Mouse (Mus musculus): Measurements from ENCODE around the gene Sox30. TPM values are rescaled to one million over a fixed set of nuclear protein-coding genes. Genes with fewer than 3 reads are reported as not detected.
"Not testable (repeated sequence)": the region's sequence is repeated elsewhere in the genome, so short reads cannot be mapped to it uniquely, and the experiment has no call there.

Gene Sox30
- polyA plus RNA-seq, 1 experiment from 2014 or later, result not detected

DNA sequence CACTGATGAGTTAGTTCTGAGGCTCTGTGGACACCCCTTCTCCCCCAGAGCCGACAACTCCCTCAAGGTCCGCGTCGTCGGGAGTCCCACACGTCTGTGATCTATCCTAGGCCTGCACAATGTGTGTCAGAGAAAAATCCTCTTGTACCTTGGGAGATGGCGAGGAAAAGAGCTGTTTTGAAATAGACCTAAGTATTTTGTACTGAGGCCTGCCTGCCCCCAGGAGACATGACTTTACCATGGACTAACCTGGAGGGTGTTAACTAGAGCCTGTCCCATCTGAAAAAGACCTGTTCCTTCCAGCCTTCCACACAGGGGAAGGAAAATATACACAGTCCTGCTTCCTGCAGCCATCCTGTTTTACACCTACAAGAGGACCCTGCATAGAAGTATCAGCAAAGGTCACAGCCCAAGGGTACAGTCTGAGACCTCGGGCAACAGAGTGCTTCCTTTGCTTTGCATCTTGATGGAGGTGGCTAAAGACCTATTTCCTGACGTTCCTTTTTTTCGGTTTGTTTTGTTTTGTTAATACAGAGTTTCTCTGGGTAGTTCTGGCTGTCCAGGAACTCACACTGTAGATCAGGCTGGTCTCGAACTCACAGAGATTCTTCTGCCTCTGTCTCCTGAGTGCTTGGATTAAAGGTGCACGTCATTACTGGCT is 61.6 kb downstream of the Sox30 start:
- no peaks in the 10 kb centered on the region for H3K9me3 ChIP-seq (replicated peaks; ENCODE audit: control insufficient read depth, low read length)
- WGBS (ENCODE audit: insufficient replicate concordance), result 53% methylated on average over 12 of the region's 12 CpGs
- no peak overlapping the region for H3K4me2 ChIP-seq (ENCODE audit: low read depth, low read length)
- no peak overlapping the region for H3K9ac ChIP-seq (ENCODE audit: low read depth, low read length)
- H3K27me3 ChIP-seq (ENCODE audit: control insufficient read depth, insufficient read depth, low read depth, low read length), result no peaks in the 10 kb centered on the region
- H3K4me3 ChIP-seq (ENCODE audit: low read depth, low read length), result no peak overlapping the region
- no peak for ATAC-seq (ENCODE audit: low read depth)
- peaks cover 3% of the 10 kb centered on the region for H3K4me1 ChIP-seq (ENCODE audit: control insufficient read depth, low read depth, low read length)
- H3K27ac ChIP-seq (ENCODE audit: low read length), result no peak overlapping the region
- H3K36me3 ChIP-seq (ENCODE audit: control insufficient read depth, insufficient read depth), result no peaks in the 10 kb centered on the region

DNA sequence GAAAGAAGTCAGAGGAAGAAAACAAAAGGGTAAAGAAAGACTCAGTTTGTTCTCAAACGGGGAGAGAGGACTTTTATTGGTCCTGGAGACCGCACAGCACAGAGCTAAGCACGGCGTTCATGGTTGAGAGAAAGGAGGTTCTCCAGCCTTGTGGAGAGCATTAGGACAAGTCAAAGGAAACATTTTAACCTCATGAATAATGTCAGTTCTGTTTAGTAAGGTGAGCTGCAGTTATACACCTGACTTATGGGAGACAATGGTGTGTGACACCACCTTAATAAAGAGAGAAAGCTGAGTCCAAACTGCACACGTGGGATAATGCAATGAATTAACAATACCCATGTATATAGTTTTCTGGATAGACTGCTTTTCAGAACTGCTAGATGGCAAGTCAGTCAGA is 64.7 kb downstream of the Sox30 start:
- WGBS (ENCODE audit: insufficient replicate concordance), result 70% methylated on average over 5 of the region's 5 CpGs
- H3K27me3 ChIP-seq (ENCODE audit: control insufficient read depth, insufficient read depth, low read depth, low read length), result no peaks in the 10 kb centered on the region
- no peak overlapping the region for H3K27ac ChIP-seq (ENCODE audit: low read length)
- H3K36me3 ChIP-seq (ENCODE audit: control insufficient read depth, insufficient read depth), result no peaks in the 10 kb centered on the region
- no peak overlapping the region for H3K4me2 ChIP-seq (ENCODE audit: low read depth, low read length)
- H3K4me3 ChIP-seq (ENCODE audit: low read depth, low read length), result no peak overlapping the region
- no peaks in the 10 kb centered on the region for H3K4me1 ChIP-seq (ENCODE audit: control insufficient read depth, low read depth, low read length)
- no peak overlapping the region for H3K9ac ChIP-seq (ENCODE audit: low read depth, low read length)
- H3K9me3 ChIP-seq (replicated peaks; ENCODE audit: control insufficient read depth, low read length), result no peaks in the 10 kb centered on the region
- no peak for ATAC-seq (ENCODE audit: low read depth)

DNA sequence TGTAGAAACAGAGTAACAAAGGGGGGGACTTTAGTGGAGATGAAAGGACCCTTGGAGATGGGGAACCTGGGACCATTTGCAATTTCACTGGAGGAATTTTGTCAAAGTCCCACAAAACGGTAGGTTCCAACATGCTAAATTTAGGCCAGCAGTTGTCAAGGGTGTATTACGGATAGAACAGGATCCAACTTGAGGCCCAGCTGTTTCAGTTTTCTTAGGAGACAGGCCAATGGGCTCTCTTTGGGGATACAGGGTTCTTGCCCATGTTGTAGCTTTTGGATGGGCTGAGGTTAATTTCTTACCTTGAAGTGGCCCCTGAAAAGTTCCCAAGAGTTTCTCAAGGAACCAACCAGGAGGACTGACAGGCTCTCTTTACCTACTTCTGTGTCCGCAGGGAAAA is 67.2 kb downstream of the Sox30 start:
- no peaks in the 10 kb centered on the region for H3K27me3 ChIP-seq (ENCODE audit: control insufficient read depth, insufficient read depth, low read depth, low read length)
- no peaks in the 10 kb centered on the region for H3K36me3 ChIP-seq (ENCODE audit: control insufficient read depth, insufficient read depth)
- no peak for ATAC-seq (ENCODE audit: low read depth)
- H3K4me1 ChIP-seq (ENCODE audit: control insufficient read depth, low read depth, low read length), result no peaks in the 10 kb centered on the region
- H3K9ac ChIP-seq (ENCODE audit: low read depth, low read length), result no peak overlapping the region
- 76% methylated on average over 3 of the region's 3 CpGs for WGBS (ENCODE audit: insufficient replicate concordance)
- H3K27ac ChIP-seq (ENCODE audit: low read length), result no peak overlapping the region
- no peak overlapping the region for H3K4me3 ChIP-seq (ENCODE audit: low read depth, low read length)
- no peaks in the 10 kb centered on the region for H3K9me3 ChIP-seq (replicated peaks; ENCODE audit: control insufficient read depth, low read length)
- H3K4me2 ChIP-seq (ENCODE audit: low read depth, low read length), result no peak overlapping the region

DNA sequence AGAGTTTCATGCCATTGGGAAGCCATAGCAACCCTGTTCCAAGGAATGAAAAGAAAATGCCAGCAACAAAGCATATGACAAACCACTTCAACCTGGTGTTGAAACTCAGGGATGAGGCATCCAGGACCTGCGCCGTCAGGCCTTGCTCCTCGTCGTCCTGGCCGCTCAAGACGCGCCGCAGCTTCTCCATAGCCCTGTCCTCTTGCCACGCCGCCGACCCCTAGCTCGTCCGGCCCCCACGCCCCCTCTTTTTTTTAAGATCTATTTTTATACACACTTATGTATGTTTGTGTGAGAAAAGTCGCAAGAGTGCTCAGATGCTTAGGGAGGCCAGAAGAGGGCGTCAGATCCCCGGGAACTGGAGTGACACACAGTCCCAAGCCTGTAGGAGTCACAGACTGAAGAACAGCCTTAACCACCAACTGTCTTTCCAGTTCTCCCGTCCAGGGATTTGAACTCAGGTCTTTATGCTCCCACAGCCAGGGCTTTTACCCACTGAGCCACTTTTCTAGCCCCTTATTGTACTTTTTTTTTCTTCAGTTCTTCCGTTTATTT is 72.1 kb downstream of the Sox30 start, which contains the start of gene Gm12166:
Gene Gm12166 (minus strand): TSS at position 217 of the 555 bp plus-strand sequence.
- H3K9ac ChIP-seq (ENCODE audit: low read depth, low read length); H3K4me3 ChIP-seq (ENCODE audit: low read depth, low read length): not testable (repeated sequence)

DNA sequence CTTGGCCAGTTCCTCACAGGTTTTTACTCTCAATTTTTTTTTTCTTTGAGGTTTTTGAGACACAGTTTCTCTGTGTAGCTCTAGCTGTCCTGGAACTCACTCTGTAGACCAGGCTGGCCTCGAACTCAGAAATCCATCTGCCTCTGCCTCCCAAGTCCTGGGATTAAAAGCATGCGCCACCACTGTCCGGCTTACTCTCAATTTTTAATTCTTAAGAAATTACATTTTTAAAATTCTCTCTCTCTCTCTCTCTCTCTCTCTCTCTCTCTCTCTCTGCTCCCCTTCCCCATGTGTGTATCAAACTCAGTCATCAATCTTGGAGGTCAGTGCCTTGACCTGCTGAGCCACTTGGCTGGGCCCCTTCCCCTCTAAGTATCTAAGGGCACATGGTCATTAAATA is 73.3 kb downstream of the Sox30 start:
- 81% methylated on average over 3 of the region's 3 CpGs for WGBS (ENCODE audit: insufficient replicate concordance)
- H3K4me3 ChIP-seq (ENCODE audit: low read depth, low read length); H3K9me3 ChIP-seq (replicated peaks; ENCODE audit: control insufficient read depth, low read length); H3K27ac ChIP-seq (ENCODE audit: low read length); ATAC-seq (ENCODE audit: low read depth); H3K9ac ChIP-seq (ENCODE audit: low read depth, low read length); H3K36me3 ChIP-seq (ENCODE audit: control insufficient read depth, insufficient read depth); H3K4me1 ChIP-seq (ENCODE audit: control insufficient read depth, low read depth, low read length); H3K4me2 ChIP-seq (ENCODE audit: low read depth, low read length): not testable (repeated sequence)
- peaks cover 44% of the 10 kb centered on the region for H3K27me3 ChIP-seq (ENCODE audit: control insufficient read depth, insufficient read depth, low read depth, low read length)

More for the DNA sequence above, 72.1 kb downstream of the Sox30 start, which contains the start of gene Gm12166:
- H3K27me3 ChIP-seq (ENCODE audit: control insufficient read depth, insufficient read depth, low read depth, low read length), result peaks cover 34% of the 10 kb centered on the region
- 32% methylated on average over 19 of the region's 19 CpGs for WGBS (ENCODE audit: insufficient replicate concordance)
- not testable (repeated sequence) for H3K36me3 ChIP-seq (ENCODE audit: control insufficient read depth, insufficient read depth); H3K4me1 ChIP-seq (ENCODE audit: control insufficient read depth, low read depth, low read length); H3K4me2 ChIP-seq (ENCODE audit: low read depth, low read length); H3K9me3 ChIP-seq (replicated peaks; ENCODE audit: control insufficient read depth, low read length); H3K27ac ChIP-seq (ENCODE audit: low read length); ATAC-seq (ENCODE audit: low read depth)

DNA sequence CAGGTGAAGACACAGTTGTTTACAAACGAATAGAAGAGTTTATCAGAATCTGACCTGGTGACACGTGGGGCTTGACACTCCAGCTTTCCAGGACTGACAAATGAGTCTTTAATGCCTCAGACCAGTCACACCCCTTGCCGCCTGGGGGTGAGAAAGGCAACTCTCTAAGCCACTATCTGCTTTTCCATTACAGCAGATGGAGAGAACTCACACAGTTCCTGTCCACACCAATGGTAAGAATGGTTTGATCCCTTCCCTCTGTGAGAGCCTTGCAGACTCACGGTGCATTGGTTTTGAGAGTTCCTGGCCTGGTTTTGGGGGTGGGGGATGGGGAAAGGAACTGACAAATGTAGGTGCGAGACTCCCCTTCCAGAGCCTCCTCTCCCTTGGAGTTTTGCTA is 74.2 kb downstream of the Sox30 start:
- H3K27ac ChIP-seq (ENCODE audit: low read length), result no peak overlapping the region
- H3K4me1 ChIP-seq (ENCODE audit: control insufficient read depth, low read depth, low read length), result peaks cover 3% of the 10 kb centered on the region
- ATAC-seq (ENCODE audit: low read depth), result no peak
- no peak overlapping the region for H3K4me3 ChIP-seq (ENCODE audit: low read depth, low read length)
- H3K4me2 ChIP-seq (ENCODE audit: low read depth, low read length), result no peak overlapping the region
- WGBS (ENCODE audit: insufficient replicate concordance), result 37% methylated on average over 5 of the region's 5 CpGs
- no peaks in the 10 kb centered on the region for H3K36me3 ChIP-seq (ENCODE audit: control insufficient read depth, insufficient read depth)
- peaks cover 44% of the 10 kb centered on the region for H3K27me3 ChIP-seq (ENCODE audit: control insufficient read depth, insufficient read depth, low read depth, low read length)
- no peak overlapping the region for H3K9ac ChIP-seq (ENCODE audit: low read depth, low read length)
- H3K9me3 ChIP-seq (replicated peaks; ENCODE audit: control insufficient read depth, low read length), result no peaks in the 10 kb centered on the region

DNA sequence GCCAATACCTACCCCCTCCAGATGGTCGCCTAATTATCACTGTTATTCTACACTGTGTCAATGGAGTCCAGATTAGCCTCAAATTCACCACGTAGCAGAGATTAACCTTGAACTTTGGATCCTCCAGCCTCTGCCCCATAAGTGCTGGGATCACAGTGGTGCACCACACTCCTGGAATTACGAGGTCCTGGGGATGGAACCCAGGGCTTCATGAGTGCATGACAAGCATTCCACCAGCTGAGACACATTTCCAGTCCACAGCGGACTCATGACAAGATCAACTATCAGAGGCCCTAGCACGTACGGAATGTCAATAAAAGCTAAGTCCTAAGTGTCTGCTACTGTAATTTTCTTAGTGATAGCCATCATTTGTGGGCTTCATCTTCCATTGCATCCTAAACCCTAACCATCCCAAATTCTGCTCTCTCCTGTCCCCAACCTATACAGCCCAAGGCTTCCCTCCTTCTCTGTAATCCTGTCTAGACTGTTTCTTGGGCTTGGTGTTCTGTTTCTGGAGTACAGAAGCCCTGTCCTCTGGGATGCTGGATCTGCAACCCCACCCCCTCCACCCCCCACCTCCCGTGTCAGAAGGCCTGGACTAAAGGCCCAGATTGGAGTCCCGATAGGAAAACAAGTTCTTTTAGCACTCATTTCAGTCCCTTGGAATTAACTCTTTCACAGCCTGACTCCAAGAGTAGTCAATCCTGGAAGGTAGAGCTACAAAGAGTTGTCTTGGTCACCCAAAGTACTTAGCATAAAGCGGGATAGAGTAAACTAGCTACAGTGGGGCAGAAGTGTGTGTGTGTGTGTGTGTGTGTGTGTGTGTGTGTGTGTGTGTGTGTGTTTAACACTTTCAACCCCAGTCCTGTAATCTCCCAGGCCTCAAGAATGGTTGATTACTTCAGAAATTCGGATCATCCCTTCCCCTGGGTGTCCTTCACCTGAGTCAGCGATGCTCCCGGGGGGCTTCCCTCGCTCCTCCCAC is 75.1 kb downstream of the Sox30 start:
- Histone ChIP-seq H3K36me3 (ENCODE audit: control insufficient read depth, insufficient read depth) (no peaks in the 10 kb centered on the region), H3K9ac (ENCODE audit: low read depth, low read length) (no peak overlapping the region; the same call in 1 of the 2 replicates), H3K4me1 (ENCODE audit: control insufficient read depth, low read depth, low read length) (peaks cover 3% of the 10 kb centered on the region), H3K4me2 (ENCODE audit: low read depth, low read length) (peak overlapping the region; percentile 42; the same call in 1 of the 2 replicates), H3K27ac (ENCODE audit: low read length) (no peak overlapping the region), H3K27me3 (ENCODE audit: control insufficient read depth, insufficient read depth, low read depth, low read length) (peaks cover 48% of the 10 kb centered on the region), H3K4me3 (ENCODE audit: low read depth, low read length) (peak overlapping the region; percentile 48), H3K9me3 (replicated peaks; ENCODE audit: control insufficient read depth, low read length) (no peaks in the 10 kb centered on the region)
- no peak for ATAC-seq (ENCODE audit: low read depth)
- WGBS (ENCODE audit: insufficient replicate concordance), result 28% methylated on average over 13 of the region's 13 CpGs

DNA sequence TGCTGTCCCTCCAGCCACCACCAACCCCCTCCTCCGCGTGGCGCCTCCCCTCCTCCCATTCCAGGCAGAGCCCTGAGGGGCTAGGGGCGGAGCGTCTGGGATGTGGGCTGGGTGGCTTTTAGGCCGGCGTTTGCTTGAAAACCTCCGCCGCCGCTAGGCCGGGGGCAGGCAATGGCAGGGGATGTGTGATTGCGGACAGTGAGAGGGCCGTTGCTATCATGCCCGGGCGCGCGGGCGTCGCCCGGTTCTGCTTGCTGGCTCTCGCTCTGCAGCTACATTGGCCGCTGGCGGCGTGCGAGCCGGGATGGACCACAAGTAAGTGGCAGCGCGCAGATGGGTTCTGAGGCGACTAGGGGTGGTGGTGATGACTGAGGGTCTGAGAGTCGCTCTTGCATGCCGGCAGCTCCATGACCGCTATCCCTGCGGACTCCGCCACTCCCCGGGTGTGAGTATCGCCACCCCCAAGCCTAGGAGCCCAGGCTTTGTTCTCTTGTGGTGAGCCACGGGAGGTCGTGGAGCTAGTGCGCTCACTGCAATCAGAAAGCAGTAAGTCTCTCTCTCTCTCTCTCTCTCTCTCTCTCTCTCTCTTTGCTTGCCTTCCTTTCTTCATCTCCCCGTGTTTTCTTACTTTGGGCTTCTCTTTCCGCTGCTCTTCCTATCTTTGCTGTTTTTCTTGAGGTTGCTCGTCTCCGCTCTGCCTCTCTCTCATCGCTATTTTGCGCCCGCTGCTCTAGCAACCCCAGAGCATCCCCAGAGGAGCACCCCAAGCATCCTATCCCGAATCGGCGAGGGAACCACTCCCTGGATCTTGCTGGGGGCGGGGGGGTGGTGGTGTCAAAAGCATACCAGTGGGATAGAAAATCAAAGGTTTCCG is 76.0 kb downstream of the Sox30 start, which contains the start of gene Adam19:
Gene Adam19 (plus strand): TSS at position 97 of the 874 bp plus-strand sequence.
- Histone ChIP-seq H3K9ac (ENCODE audit: low read depth, low read length) (peak within 1 kb of the TSS; percentile 34), H3K36me3 (ENCODE audit: control insufficient read depth, insufficient read depth) (no peaks in the 10 kb centered on the region), H3K27ac (ENCODE audit: low read length) (no peak within 1 kb of the TSS), H3K9me3 (replicated peaks; ENCODE audit: control insufficient read depth, low read length) (no peaks in the 10 kb centered on the region), H3K27me3 (ENCODE audit: control insufficient read depth, insufficient read depth, low read depth, low read length) (peaks cover 48% of the 10 kb centered on the region), H3K4me1 (ENCODE audit: control insufficient read depth, low read depth, low read length) (peaks cover 3% of the 10 kb centered on the region), H3K4me2 (ENCODE audit: low read depth, low read length) (peak within 1 kb of the TSS; percentile 42), H3K4me3 (ENCODE audit: low read depth, low read length) (peak within 1 kb of the TSS; percentile 48)
- WGBS (ENCODE audit: insufficient replicate concordance), result under 1% methylated on average over 51 of the region's 51 CpGs
- ATAC-seq (ENCODE audit: low read depth), result no peak
